Mouse (Mus musculus) small intestine, adult 2 months (tissue): ENCODE data around the gene Map3k4.

Experiments
- CTCF ChIP-seq: fragments of 200-500 bp; IDR thresholded peaks from 2 replicates; pipeline ENCODE4 v1.5.1; 2012; ENCODE audit warnings: low read depth, mild to moderate bottlenecking, control low read depth, inconsistent platforms, low read length, moderate library complexity, mixed read lengths; ENCODE audit not compliant: insufficient replicate concordance, insufficient read length; ENCODE audit errors: extremely low read depth
- POLR2A ChIP-seq: fragments of 200-500 bp; IDR thresholded peaks from 2 replicates; pipeline ENCODE4 v1.6.1; 2012; ENCODE audit warnings: low read depth, mild to moderate bottlenecking, control low read depth, inconsistent platforms, low read length, moderate library complexity

DNA sequence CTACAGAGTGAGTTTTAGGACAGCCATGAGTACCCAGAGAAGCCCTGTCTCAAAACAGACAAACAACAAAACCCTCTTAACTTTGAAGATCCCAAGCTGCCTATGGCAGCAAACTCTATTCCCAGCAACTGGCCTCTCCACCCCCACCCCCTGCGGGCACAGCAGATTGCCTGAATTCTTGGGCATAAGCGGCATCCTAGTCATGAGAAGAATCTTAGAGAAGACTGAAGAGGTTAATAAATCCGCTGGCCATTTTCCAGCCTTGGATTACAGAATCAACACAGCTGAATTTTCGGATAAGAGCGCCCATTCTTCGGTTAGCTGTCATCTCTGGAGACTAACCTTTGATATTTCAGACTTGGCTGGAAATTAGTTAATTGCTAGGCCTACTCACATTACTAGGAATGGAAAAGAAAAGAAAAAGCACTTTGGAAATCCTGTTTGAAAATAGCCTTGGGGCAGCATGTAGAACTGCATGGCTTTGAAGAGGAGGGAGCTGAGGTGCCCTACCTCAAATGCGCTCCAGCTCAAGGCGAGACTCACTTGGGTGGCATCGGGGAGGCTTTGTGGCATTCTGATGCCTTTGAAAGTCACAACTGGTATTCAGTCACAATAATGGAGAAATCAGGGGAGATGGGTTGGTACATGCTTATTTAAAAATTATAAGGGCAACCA lies 25.2 kb upstream of the Map3k4 start:
- TF ChIP-seq POLR2A (no peak), CTCF (no peak)
